Mouse (Mus musculus): ENCODE data around the gene Tspan4.

Tspan4 gene

GRCm38 (mm10) chr7:141460391-141461113 lies 14.5 kb upstream of the Tspan4 start, which contains the start of gene Cracr2b:
Gene Cracr2b (plus strand): TSS chr7:141461094.
- no peak for DNase-seq (ENCODE audit: low read depth, low spot score)

GRCm38 (mm10) chr7:141461521-141462332 lies 13.3 kb upstream of the Tspan4 start:
- DNase-seq (ENCODE audit: low read depth, low spot score): no peak

GRCm38 (mm10) chr7:141462333-141462821 lies 12.7 kb upstream of the Tspan4 start:
- DNase-seq (ENCODE audit: low read depth, low spot score): no peak

GRCm38 (mm10) chr7:141463824-141464602 lies 11.0 kb upstream of the Tspan4 start:
- no peak for DNase-seq (ENCODE audit: low read depth, low spot score)

- no peak for DNase-seq (ENCODE audit: low read depth, low spot score)
Measured at GRCm38 (mm10) chr7:141464603-141465201, 10.3 kb upstream of the Tspan4 start.

GRCm38 (mm10) chr7:141465388-141466044 lies 9.5 kb upstream of the Tspan4 start:
- DNase-seq (ENCODE audit: low read depth, low spot score): no peak

GRCm38 (mm10) chr7:141466045-141466394 lies 9.0 kb upstream of the Tspan4 start:
- no peak for DNase-seq (ENCODE audit: low read depth, low spot score)

GRCm38 (mm10) chr7:141466607-141467148 lies 8.4 kb upstream of the Tspan4 start:
- no peak for DNase-seq (ENCODE audit: low read depth, low spot score)

GRCm38 (mm10) chr7:141467230-141468030 lies 7.6 kb upstream of the Tspan4 start, which contains the start of gene Cd151:
Gene Cd151 (plus strand): TSS chr7:141467392.
- DNase-seq (ENCODE audit: low read depth, low spot score): peak; percentile 84

- DNase-seq (ENCODE audit: low read depth, low spot score): no peak
Measured at GRCm38 (mm10) chr7:141468164-141468521, 6.9 kb upstream of the Tspan4 start.

- peak; percentile 72 for DNase-seq (ENCODE audit: low read depth, low spot score)
Measured at GRCm38 (mm10) chr7:141468522-141469211, 6.4 kb upstream of the Tspan4 start.

- DNase-seq (ENCODE audit: low read depth, low spot score): no peak
Measured at GRCm38 (mm10) chr7:141469352-141469751, 5.7 kb upstream of the Tspan4 start.

- DNase-seq (ENCODE audit: low read depth, low spot score): no peak
Measured at GRCm38 (mm10) chr7:141469901-141470636, 5.0 kb upstream of the Tspan4 start.

GRCm38 (mm10) chr7:141470637-141470944 lies 4.4 kb upstream of the Tspan4 start:
- DNase-seq (ENCODE audit: low read depth, low spot score): no peak

GRCm38 (mm10) chr7:141471236-141471635 lies 3.8 kb upstream of the Tspan4 start:
- DNase-seq (ENCODE audit: low read depth, low spot score): no peak

GRCm38 (mm10) chr7:141472226-141472625 lies 2.8 kb upstream of the Tspan4 start:
- DNase-seq (ENCODE audit: low read depth, low spot score): no peak

- DNase-seq (ENCODE audit: low read depth, low spot score): no peak
Measured at GRCm38 (mm10) chr7:141472763-141473162, 2.3 kb upstream of the Tspan4 start.

GRCm38 (mm10) chr7:141474160-141474559 lies 880 bp upstream of the Tspan4 start:
- DNase-seq (ENCODE audit: low read depth, low spot score): no peak

GRCm38 (mm10) chr7:141475805-141476158 lies 742 bp downstream of the Tspan4 start:
- DNase-seq (ENCODE audit: low read depth, low spot score): no peak

All from CD4-positive, CD25-positive, alpha-beta regulatory T cell, adult 2 months (primary cell).